In the genomic region with DNA sequence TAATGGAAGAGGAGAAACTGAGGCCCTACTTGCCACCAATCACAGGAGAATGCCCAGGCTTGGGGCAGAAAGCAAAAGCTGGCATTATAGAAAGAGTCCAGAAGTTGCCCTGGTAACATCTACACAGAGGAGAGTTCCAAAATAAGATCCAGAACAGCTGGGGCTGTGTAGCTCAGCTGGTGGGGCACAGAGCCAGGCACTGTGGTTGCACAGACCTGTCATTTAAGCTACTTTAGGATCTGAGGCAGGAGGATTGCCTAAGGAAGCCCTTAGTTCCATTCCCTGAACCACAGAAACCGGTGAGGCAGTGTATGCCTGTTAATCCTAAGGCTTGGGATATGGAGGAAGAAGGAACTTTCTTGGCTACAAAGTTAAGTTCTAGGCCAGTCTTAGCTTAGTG, we compare ENCODE assay signal across 19 mouse cellular contexts.
"Had no signal": no experiment of that assay in that cellular context is flagged by ENCODE, and none has a peak within 500 bp of the region (broad histone marks: within the 10 kb centered on the region; RNA-seq: fewer than 3 reads in every experiment).

No protein-coding gene starts in this region.

- H3K9ac ChIP-seq: kidney, embryonic 15.5 days; liver, embryonic 13.5 days; liver, postnatal 0 days; lung, embryonic 15.5 days; midbrain, embryonic 15.5 days; neural tube, embryonic 13.5 days had no signal

- H3K27me3 ChIP-seq: kidney, embryonic 15.5 days; liver, embryonic 13.5 days; lung, embryonic 15.5 days; megakaryocyte, embryonic 14.5 days; midbrain, embryonic 15.5 days; neural tube, embryonic 13.5 days had no signal

- H3K4me3 ChIP-seq: kidney, embryonic 15.5 days; liver, embryonic 13.5 days; lung, embryonic 15.5 days; megakaryocyte, embryonic 14.5 days; midbrain, embryonic 15.5 days; neural tube, embryonic 13.5 days had no signal

- DNase-seq: kidney, adult 2 months; kidney, postnatal 14 days; layer of hippocampus, postnatal 36 days; liver; liver, embryonic 13.5 days; liver, postnatal 0 days; lung, postnatal 14 days; retina, postnatal 1 day; right cerebral cortex, postnatal 4 days; spleen, adult 18-20 months; thymus, adult 2 months; thymus, postnatal 36 days had no signal

- H3K4me2 ChIP-seq: kidney, embryonic 15.5 days; liver, embryonic 13.5 days; lung, embryonic 15.5 days; midbrain, embryonic 11.5 days; midbrain, embryonic 15.5 days; neural tube, embryonic 13.5 days had no signal

- H3K27ac ChIP-seq: kidney, embryonic 15.5 days; liver, embryonic 13.5 days; lung, embryonic 15.5 days; macrophage; midbrain, embryonic 15.5 days; neural tube, embryonic 13.5 days had no signal

- H3K36me3 ChIP-seq: liver, embryonic 13.5 days; lung, embryonic 15.5 days; midbrain, embryonic 15.5 days; neural tube, embryonic 13.5 days had no signal

- ATAC-seq: liver, postnatal 0 days; midbrain, embryonic 15.5 days had no signal

- H3K9me3 ChIP-seq: kidney, embryonic 15.5 days; liver, embryonic 13.5 days; lung, embryonic 15.5 days; megakaryocyte, embryonic 14.5 days; midbrain, embryonic 15.5 days; neural tube, embryonic 13.5 days had no signal
